Mouse (Mus musculus): Measurements from ENCODE around the gene Slfn3. TPM values are rescaled to one million over a fixed set of nuclear protein-coding genes. Genes with fewer than 3 reads are reported as not detected.
"Not testable (repeated sequence)": the region's sequence is repeated elsewhere in the genome, so short reads cannot be mapped to it uniquely, and the experiment has no call there.

The Slfn3 gene
- polyA plus RNA-seq (2015; fragmentation: Nextera tagmentation; extraction: Ambion mirVana): 0.17 and 1.1 TPM in 2 replicates

- no peak within 1 kb of the TSS for H3K4me3 ChIP-seq (replicated peaks)
- no peak within 1 kb of the TSS for H3K4me2 ChIP-seq
- no peaks in the 10 kb centered on the region for H3K27me3 ChIP-seq (replicated peaks)
- ATAC-seq (ENCODE audit: low FRiP score): no peak
- no peaks in the 10 kb centered on the region for H3K9me3 ChIP-seq (replicated peaks)
- H3K36me3 ChIP-seq: no peaks in the 10 kb centered on the region
- no peaks in the 10 kb centered on the region for H3K4me1 ChIP-seq
- 82% methylated on average over 12 of the region's 12 CpGs for WGBS
- no peak within 1 kb of the TSS for H3K9ac ChIP-seq (replicated peaks)
- H3K27ac ChIP-seq (replicated peaks): no peak within 1 kb of the TSS
Observed at GRCm38 (mm10) chr11:83191134-83191893, at the start of gene Slfn3. Gene Slfn3, plus strand, starts transcription at chr11:83191330.

GRCm38 (mm10) chr11:83148939-83149338, 42.2 kb upstream of the Slfn3 start:
- WGBS: no CpG with 5 or more reads among the region's 1 CpGs
- H3K4me1 ChIP-seq; H3K27ac ChIP-seq (replicated peaks); H3K9me3 ChIP-seq (replicated peaks); ATAC-seq (ENCODE audit: low FRiP score); H3K4me2 ChIP-seq; H3K27me3 ChIP-seq (replicated peaks); H3K4me3 ChIP-seq (replicated peaks); H3K9ac ChIP-seq (replicated peaks); H3K36me3 ChIP-seq: not testable (repeated sequence)

- no peak within 1 kb of the TSS for H3K4me2 ChIP-seq
- no peaks in the 10 kb centered on the region for H3K4me1 ChIP-seq
- H3K36me3 ChIP-seq: no peaks in the 10 kb centered on the region
- H3K9ac ChIP-seq (replicated peaks): no peak within 1 kb of the TSS
- no peaks in the 10 kb centered on the region for H3K9me3 ChIP-seq (replicated peaks)
- no peak within 1 kb of the TSS for H3K27ac ChIP-seq (replicated peaks)
- H3K27me3 ChIP-seq (replicated peaks): no peaks in the 10 kb centered on the region
- H3K4me3 ChIP-seq (replicated peaks): no peak within 1 kb of the TSS
- WGBS: 90% methylated on average over 12 of the region's 12 CpGs
- no peak for ATAC-seq (ENCODE audit: low FRiP score)
Observed at GRCm38 (mm10) chr11:83174948-83175539, 16.1 kb upstream of the Slfn3 start, which contains the start of gene Slfn4. Gene Slfn4, plus strand, starts transcription at chr11:83175186.

GRCm38 (mm10) chr11:83192001-83192400, 871 bp downstream of the Slfn3 start:
- WGBS: 65% methylated on average over 3 of the region's 3 CpGs
- H3K27me3 ChIP-seq (replicated peaks): no peaks in the 10 kb centered on the region
- H3K4me3 ChIP-seq (replicated peaks): no peak overlapping the region
- no peaks in the 10 kb centered on the region for H3K4me1 ChIP-seq
- H3K27ac ChIP-seq (replicated peaks): no peak overlapping the region
- no peaks in the 10 kb centered on the region for H3K9me3 ChIP-seq (replicated peaks)
- H3K4me2 ChIP-seq: no peak overlapping the region
- no peaks in the 10 kb centered on the region for H3K36me3 ChIP-seq
- H3K9ac ChIP-seq (replicated peaks): no peak overlapping the region
- no peak for ATAC-seq (ENCODE audit: low FRiP score)

GRCm38 (mm10) chr11:83205002-83205401, 13.9 kb downstream of the Slfn3 start:
- no peak for ATAC-seq (ENCODE audit: low FRiP score)
- Histone ChIP-seq H3K9me3 (replicated peaks) (no peaks in the 10 kb centered on the region), H3K27ac (replicated peaks) (no peak overlapping the region), H3K9ac (replicated peaks) (no peak overlapping the region), H3K4me2 (no peak overlapping the region), H3K27me3 (replicated peaks) (no peaks in the 10 kb centered on the region), H3K4me3 (replicated peaks) (no peak overlapping the region), H3K4me1 (no peaks in the 10 kb centered on the region), H3K36me3 (no peaks in the 10 kb centered on the region)

GRCm38 (mm10) chr11:83216119-83216518, 25.0 kb downstream of the Slfn3 start:
- WGBS: 81% methylated on average over 1 of the region's 1 CpGs
- H3K27ac ChIP-seq (replicated peaks): no peak overlapping the region
- no peak overlapping the region for H3K9ac ChIP-seq (replicated peaks)
- no peak for ATAC-seq (ENCODE audit: low FRiP score)
- H3K9me3 ChIP-seq (replicated peaks): no peaks in the 10 kb centered on the region
- no peaks in the 10 kb centered on the region for H3K4me1 ChIP-seq
- H3K4me3 ChIP-seq (replicated peaks): no peak overlapping the region
- H3K4me2 ChIP-seq: no peak overlapping the region
- H3K27me3 ChIP-seq (replicated peaks): no peaks in the 10 kb centered on the region
- H3K36me3 ChIP-seq: no peaks in the 10 kb centered on the region

GRCm38 (mm10) chr11:83221328-83221877, 30.3 kb downstream of the Slfn3 start:
- Histone ChIP-seq H3K27ac (replicated peaks) (no peak overlapping the region), H3K36me3 (no peaks in the 10 kb centered on the region), H3K9me3 (replicated peaks) (no peaks in the 10 kb centered on the region), H3K4me2 (no peak overlapping the region), H3K4me1 (no peaks in the 10 kb centered on the region), H3K9ac (replicated peaks) (no peak overlapping the region), H3K4me3 (replicated peaks) (no peak overlapping the region), H3K27me3 (replicated peaks) (no peaks in the 10 kb centered on the region)
- ATAC-seq (ENCODE audit: low FRiP score): no peak
- 84% methylated on average over 1 of the region's 1 CpGs for WGBS

- 91% methylated on average over 7 of the region's 7 CpGs for WGBS
- H3K9ac ChIP-seq (replicated peaks): no peak overlapping the region
- H3K27me3 ChIP-seq (replicated peaks): no peaks in the 10 kb centered on the region
- H3K36me3 ChIP-seq: no peaks in the 10 kb centered on the region
- no peaks in the 10 kb centered on the region for H3K4me1 ChIP-seq
- H3K4me3 ChIP-seq (replicated peaks): no peak overlapping the region
- no peak overlapping the region for H3K27ac ChIP-seq (replicated peaks)
- ATAC-seq (ENCODE audit: low FRiP score): no peak
- no peak overlapping the region for H3K4me2 ChIP-seq
- no peaks in the 10 kb centered on the region for H3K9me3 ChIP-seq (replicated peaks)
Observed at GRCm38 (mm10) chr11:83223367-83223766, 32.2 kb downstream of the Slfn3 start.

GRCm38 (mm10) chr11:83223793-83224192, 32.7 kb downstream of the Slfn3 start:
- not testable (repeated sequence) for H3K9me3 ChIP-seq (replicated peaks); H3K4me2 ChIP-seq; H3K27me3 ChIP-seq (replicated peaks); H3K36me3 ChIP-seq; H3K4me1 ChIP-seq; H3K4me3 ChIP-seq (replicated peaks); ATAC-seq (ENCODE audit: low FRiP score); H3K9ac ChIP-seq (replicated peaks); H3K27ac ChIP-seq (replicated peaks)
- 88% methylated on average over 5 of the region's 5 CpGs for WGBS

GRCm38 (mm10) chr11:83224217-83224616, 33.1 kb downstream of the Slfn3 start:
- ATAC-seq (ENCODE audit: low FRiP score): no peak
- whole genome bisulfite sequencing: 86% methylated on average over 9 of the region's 9 CpGs
- no peak overlapping the region for H3K9ac ChIP-seq (replicated peaks)

GRCm38 (mm10) chr11:83224750-83225149, 33.6 kb downstream of the Slfn3 start:
- no peak overlapping the region for H3K27ac ChIP-seq (replicated peaks)
- no peaks in the 10 kb centered on the region for H3K27me3 ChIP-seq (replicated peaks)
- H3K9ac ChIP-seq (replicated peaks): no peak overlapping the region
- no peak for ATAC-seq (ENCODE audit: low FRiP score)
- 88% methylated on average over 3 of the region's 3 CpGs for WGBS
- no peaks in the 10 kb centered on the region for H3K9me3 ChIP-seq (replicated peaks)
- no peaks in the 10 kb centered on the region for H3K4me1 ChIP-seq
- no peak overlapping the region for H3K4me2 ChIP-seq
- H3K4me3 ChIP-seq (replicated peaks): no peak overlapping the region
- no peaks in the 10 kb centered on the region for H3K36me3 ChIP-seq

More at GRCm38 (mm10) chr11:83224217-83224616, 33.1 kb downstream of the Slfn3 start:
- no peak overlapping the region for H3K27ac ChIP-seq (replicated peaks)
- no peaks in the 10 kb centered on the region for H3K4me1 ChIP-seq
- no peak overlapping the region for H3K4me2 ChIP-seq
- H3K27me3 ChIP-seq (replicated peaks): no peaks in the 10 kb centered on the region
- H3K9me3 ChIP-seq (replicated peaks): no peaks in the 10 kb centered on the region
- H3K36me3 ChIP-seq: no peaks in the 10 kb centered on the region
- H3K4me3 ChIP-seq (replicated peaks): no peak overlapping the region

GRCm38 (mm10) chr11:83225371-83225960, 34.3 kb downstream of the Slfn3 start:
- no peak overlapping the region for H3K27ac ChIP-seq (replicated peaks)
- no peak overlapping the region for H3K4me3 ChIP-seq (replicated peaks)
- H3K9me3 ChIP-seq (replicated peaks): no peaks in the 10 kb centered on the region
- no peaks in the 10 kb centered on the region for H3K4me1 ChIP-seq
- H3K9ac ChIP-seq (replicated peaks): no peak overlapping the region
- H3K4me2 ChIP-seq: no peak overlapping the region
- no peaks in the 10 kb centered on the region for H3K36me3 ChIP-seq
- no peak for ATAC-seq (ENCODE audit: low FRiP score)
- 93% methylated on average over 9 of the region's 9 CpGs for WGBS
- no peaks in the 10 kb centered on the region for H3K27me3 ChIP-seq (replicated peaks)

Measured in neural tube, embryonic 15.5 days (tissue).